Mouse (Mus musculus): ENCODE data around the gene Zfyve27. TPM values are rescaled to one million over a fixed set of nuclear protein-coding genes. Genes with fewer than 3 reads are reported as not detected.

The Zfyve27 gene
- polyA plus RNA-seq, 1 experiment = 25.0 TPM

DNA sequence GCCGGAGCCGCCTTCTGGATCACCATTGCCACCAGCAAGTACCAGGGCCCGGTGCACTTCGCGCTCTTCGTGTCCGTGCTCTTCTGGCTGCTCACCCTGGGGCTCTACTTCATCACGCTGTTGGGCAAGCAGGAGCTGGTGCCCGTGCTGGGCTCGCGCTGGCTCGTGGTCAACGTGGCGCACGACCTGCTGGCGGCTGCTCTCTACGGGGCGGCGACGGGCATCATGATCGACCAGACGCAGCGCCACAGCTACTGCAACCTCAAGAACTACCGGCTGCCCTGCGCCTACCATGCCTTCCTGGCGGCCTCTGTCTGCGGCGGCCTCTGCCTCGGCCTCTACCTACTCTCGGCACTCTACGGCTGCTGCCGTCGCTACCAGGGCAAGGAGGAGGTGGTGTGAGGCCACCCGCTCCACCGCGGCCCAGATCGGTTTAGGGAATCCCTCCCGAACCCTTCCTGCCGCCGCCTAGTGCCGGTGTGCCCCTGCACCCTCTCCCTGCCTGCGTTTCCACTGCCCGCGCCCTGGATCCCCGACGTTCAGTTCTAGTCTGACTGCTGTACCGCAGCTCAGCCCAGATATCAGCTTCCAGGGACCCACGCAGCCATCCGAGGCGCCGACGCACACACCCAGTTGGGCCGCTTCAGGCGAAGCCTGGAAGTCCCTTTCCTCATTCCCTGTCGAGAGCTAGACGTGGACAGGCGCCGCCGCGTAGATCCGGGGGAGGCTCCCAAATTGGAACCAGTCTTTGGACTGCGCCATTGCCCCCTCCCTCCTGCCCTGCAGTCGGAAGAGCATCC, 15.8 kb upstream of the Zfyve27 start:
- Histone ChIP-seq H3K27ac (ENCODE audit: insufficient read depth, low read length) (no peak overlapping the region), H3K9ac (ENCODE audit: low read depth, poor library complexity, severe bottlenecking) (peak overlapping the region; percentile 76), H3K36me3 (ENCODE audit: control insufficient read depth, insufficient read depth, low read length, poor library complexity, severe bottlenecking) (no peaks in the 10 kb centered on the region), H3K4me1 (ENCODE audit: control insufficient read depth, insufficient read depth, low read length) (no peaks in the 10 kb centered on the region), H3K9me3 (replicated peaks; ENCODE audit: control insufficient read depth, insufficient read depth, low read length, poor library complexity, severe bottlenecking) (no peaks in the 10 kb centered on the region), H3K27me3 (ENCODE audit: control insufficient read depth, insufficient read depth, low read length, poor library complexity, severe bottlenecking) (no peaks in the 10 kb centered on the region), H3K4me3 (ENCODE audit: low read depth, low read length) (peak overlapping the region; percentile 83)
- TF ChIP-seq POLR2A (IDR thresholded peaks at IDR 0.05; ENCODE audit: insufficient read depth, low read length) (no peak), EP300 (IDR thresholded peaks at IDR 0.05; ENCODE audit: insufficient read depth, low read depth, low read length) (no peak), CTCF (IDR thresholded peaks at IDR 0.05; ENCODE audit: low read depth, low read length) (no peak)

DNA sequence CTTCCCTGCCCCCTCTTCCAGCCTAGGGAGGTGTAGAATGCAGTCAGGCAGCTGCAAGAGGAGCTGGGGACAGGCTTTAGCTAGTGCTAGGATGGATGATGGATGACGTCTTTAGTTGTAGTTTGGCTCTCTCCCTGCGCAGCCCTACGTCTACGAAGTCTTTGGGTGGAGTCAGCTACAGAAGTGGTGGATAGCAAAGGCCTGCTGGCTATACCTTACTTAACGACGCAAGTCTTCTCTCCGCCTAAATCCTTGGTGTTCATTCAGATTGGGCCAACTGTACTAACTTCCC, 15.2 kb upstream of the Zfyve27 start:
- Histone ChIP-seq H3K27ac (ENCODE audit: insufficient read depth, low read length) (no peak overlapping the region), H3K27me3 (ENCODE audit: control insufficient read depth, insufficient read depth, low read length, poor library complexity, severe bottlenecking) (no peaks in the 10 kb centered on the region), H3K36me3 (ENCODE audit: control insufficient read depth, insufficient read depth, low read length, poor library complexity, severe bottlenecking) (no peaks in the 10 kb centered on the region), H3K9me3 (replicated peaks; ENCODE audit: control insufficient read depth, insufficient read depth, low read length, poor library complexity, severe bottlenecking) (no peaks in the 10 kb centered on the region), H3K9ac (ENCODE audit: low read depth, poor library complexity, severe bottlenecking) (peak overlapping the region; percentile 76), H3K4me1 (ENCODE audit: control insufficient read depth, insufficient read depth, low read length) (no peaks in the 10 kb centered on the region), H3K4me3 (ENCODE audit: low read depth, low read length) (peak overlapping the region; percentile 83)
- TF ChIP-seq CTCF (IDR thresholded peaks at IDR 0.05; ENCODE audit: low read depth, low read length) = no peak
- no peak for TF ChIP-seq EP300 (IDR thresholded peaks at IDR 0.05; ENCODE audit: insufficient read depth, low read depth, low read length)
- no peak for TF ChIP-seq POLR2A (IDR thresholded peaks at IDR 0.05; ENCODE audit: insufficient read depth, low read length)

GRCm38 (mm10) chr19:42151990-42152389, 11.8 kb upstream of the Zfyve27 start:
- H3K4me3 ChIP-seq (ENCODE audit: low read depth, low read length) = no peak overlapping the region
- peak; percentile 78 for TF ChIP-seq CTCF (IDR thresholded peaks at IDR 0.05; ENCODE audit: low read depth, low read length)
- no peak for TF ChIP-seq POLR2A (IDR thresholded peaks at IDR 0.05; ENCODE audit: insufficient read depth, low read length)
- H3K27me3 ChIP-seq (ENCODE audit: control insufficient read depth, insufficient read depth, low read length, poor library complexity, severe bottlenecking) = no peaks in the 10 kb centered on the region
- no peak overlapping the region for H3K27ac ChIP-seq (ENCODE audit: insufficient read depth, low read length)
- no peaks in the 10 kb centered on the region for H3K9me3 ChIP-seq (replicated peaks; ENCODE audit: control insufficient read depth, insufficient read depth, low read length, poor library complexity, severe bottlenecking)
- no peaks in the 10 kb centered on the region for H3K4me1 ChIP-seq (ENCODE audit: control insufficient read depth, insufficient read depth, low read length)
- H3K9ac ChIP-seq (ENCODE audit: low read depth, poor library complexity, severe bottlenecking) = no peak overlapping the region
- H3K36me3 ChIP-seq (ENCODE audit: control insufficient read depth, insufficient read depth, low read length, poor library complexity, severe bottlenecking) = no peaks in the 10 kb centered on the region

DNA sequence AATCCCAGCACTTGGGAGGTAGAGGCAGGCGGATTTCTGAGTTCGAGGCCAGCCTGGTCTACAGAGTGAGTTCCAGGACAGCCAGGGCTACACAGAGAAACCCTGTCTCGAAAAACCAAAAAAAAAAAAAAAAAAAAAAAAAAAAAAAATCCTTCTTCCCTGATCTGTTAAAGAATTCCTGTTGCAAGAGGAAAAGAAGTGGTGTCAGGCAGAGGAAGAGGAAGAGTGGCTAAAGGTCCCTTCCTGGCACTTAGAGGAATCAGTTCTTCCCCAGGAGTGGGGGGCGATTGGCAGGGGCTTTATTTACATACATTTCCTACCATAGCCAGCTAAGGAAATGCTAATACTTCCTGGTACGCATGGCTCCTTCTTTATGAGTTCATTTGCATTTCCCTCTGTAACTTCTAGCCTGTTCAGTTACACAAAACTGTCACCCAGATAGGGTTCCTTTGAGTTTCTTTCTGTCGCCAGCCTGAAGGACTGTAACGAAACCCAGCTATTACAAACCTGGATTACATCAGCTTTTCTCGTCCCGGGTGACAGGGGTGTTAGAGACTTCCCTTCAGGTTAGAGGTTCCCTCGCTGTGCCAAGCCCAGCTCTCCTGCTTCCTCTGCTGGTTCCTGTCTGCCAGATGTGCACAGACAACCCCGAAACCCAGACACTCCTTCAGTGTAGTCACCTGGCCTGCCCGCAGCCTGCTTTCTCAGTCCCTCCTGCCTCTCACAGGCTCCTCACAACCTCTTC, 6.1 kb upstream of the Zfyve27 start:
- H3K4me3 ChIP-seq (ENCODE audit: low read depth, low read length) = no peak overlapping the region
- H3K27ac ChIP-seq (ENCODE audit: insufficient read depth, low read length) = no peak overlapping the region
- H3K36me3 ChIP-seq (ENCODE audit: control insufficient read depth, insufficient read depth, low read length, poor library complexity, severe bottlenecking) = no peaks in the 10 kb centered on the region
- TF ChIP-seq CTCF (IDR thresholded peaks at IDR 0.05; ENCODE audit: low read depth, low read length) = no peak
- TF ChIP-seq EP300 (IDR thresholded peaks at IDR 0.05; ENCODE audit: insufficient read depth, low read depth, low read length) = no peak
- TF ChIP-seq POLR2A (IDR thresholded peaks at IDR 0.05; ENCODE audit: insufficient read depth, low read length) = no peak
- peaks cover 3% of the 10 kb centered on the region for H3K4me1 ChIP-seq (ENCODE audit: control insufficient read depth, insufficient read depth, low read length)
- no peak overlapping the region for H3K9ac ChIP-seq (ENCODE audit: low read depth, poor library complexity, severe bottlenecking)
- H3K27me3 ChIP-seq (ENCODE audit: control insufficient read depth, insufficient read depth, low read length, poor library complexity, severe bottlenecking) = no peaks in the 10 kb centered on the region
- H3K9me3 ChIP-seq (replicated peaks; ENCODE audit: control insufficient read depth, insufficient read depth, low read length, poor library complexity, severe bottlenecking) = no peaks in the 10 kb centered on the region

- Histone ChIP-seq H3K4me3 (ENCODE audit: low read depth, low read length) (no peak overlapping the region), H3K27ac (ENCODE audit: insufficient read depth, low read length) (no peak overlapping the region), H3K9ac (ENCODE audit: low read depth, poor library complexity, severe bottlenecking) (no peak overlapping the region), H3K9me3 (replicated peaks; ENCODE audit: control insufficient read depth, insufficient read depth, low read length, poor library complexity, severe bottlenecking) (no peaks in the 10 kb centered on the region), H3K27me3 (ENCODE audit: control insufficient read depth, insufficient read depth, low read length, poor library complexity, severe bottlenecking) (no peaks in the 10 kb centered on the region), H3K4me1 (ENCODE audit: control insufficient read depth, insufficient read depth, low read length) (peaks cover 3% of the 10 kb centered on the region), H3K36me3 (ENCODE audit: control insufficient read depth, insufficient read depth, low read length, poor library complexity, severe bottlenecking) (no peaks in the 10 kb centered on the region)
- TF ChIP-seq CTCF (IDR thresholded peaks at IDR 0.05; ENCODE audit: low read depth, low read length) (no peak), POLR2A (IDR thresholded peaks at IDR 0.05; ENCODE audit: insufficient read depth, low read length) (no peak), EP300 (IDR thresholded peaks at IDR 0.05; ENCODE audit: insufficient read depth, low read depth, low read length) (no peak)
These were observed 5.3 kb upstream of the Zfyve27 start for GRCm38 (mm10) chr19:42158246-42159017.
